Mouse (Mus musculus) lung, embryonic 14.5 days (tissue): ENCODE data around the gene Cfap20. TPM values are rescaled to one million over a fixed set of nuclear protein-coding genes. Genes with fewer than 3 reads are reported as not detected.
A peak's percentile ranks its signal among the peaks of the same experiment; 100 is the strongest.

ENCODE experiments used
- ATAC-seq: fragments of 200-750 bp; cut with Nextera tagmentation; 2 replicates; pipeline ENCODE4 v1.8.0; 2017; ENCODE audit warnings: mild to moderate bottlenecking, moderate TSS enrichment, moderate library complexity; ENCODE audit not compliant: insufficient read depth
- DNase-seq: peaks from one replicate; pipeline ENCODE4 v3.0.0-alpha.2; 2015
- H3K27ac ChIP-seq: fragments of 300-500 bp; sonication (generic); 2 replicates; pipeline ENCODE4 v1.5.1; 2014; ENCODE audit warnings: low read depth, mild to moderate bottlenecking, moderate library complexity
- H3K27me3 ChIP-seq: fragments of 300-500 bp; sonication (generic); 2 replicates; pipeline ENCODE4 v1.6.1; 2014; ENCODE audit warnings: low read length, control low read depth; ENCODE audit not compliant: insufficient read depth
- H3K36me3 ChIP-seq: fragments of 300-500 bp; sonication (generic); 2 replicates; pipeline ENCODE4 v1.6.1; 2014; ENCODE audit warnings: control low read depth; ENCODE audit not compliant: insufficient read depth
- H3K4me1 ChIP-seq: fragments of 300-500 bp; sonication (generic); 2 replicates; pipeline ENCODE4 v1.6.1; 2014; ENCODE audit warnings: antibody characterized with exemption, control low read depth; ENCODE audit not compliant: insufficient read depth
- H3K4me2 ChIP-seq: fragments of 300-500 bp; sonication (generic); 2 replicates; pipeline ENCODE4 v1.6.1; 2014; ENCODE audit warnings: mild to moderate bottlenecking
- H3K4me3 ChIP-seq: fragments of 300-500 bp; sonication (generic); 2 replicates; pipeline ENCODE4 v1.5.1; 2014; ENCODE audit warnings: low read depth, low read length
- H3K9ac ChIP-seq: fragments of 300-500 bp; sonication (generic); 2 replicates; pipeline ENCODE4 v1.6.1; 2014
- H3K9me3 ChIP-seq: fragments of 300-500 bp; sonication (generic); 2 replicates; pipeline ENCODE4 v1.6.1; 2016; ENCODE audit warnings: low read depth, low read length, control low read depth
- CTCF ChIP-seq: IDR thresholded peaks from 2 replicates; pipeline ENCODE4 v1.5.1; 2016; ENCODE audit warnings: antibody characterized with exemption, low read depth
- WGBS: fragments of 180-500 bp; shearing (Covaris S2); extraction: QIAGEN DNeasy Blood & Tissue Kit; methylation state at CpG from one replicate; pipeline ENCODE4 v1.1.7; 2014; 5-methylcytosine and 5-hydroxymethylcytosine counted together
- polyA plus RNA-seq: library from polyadenylated mRNA; unstranded; fragments of >200 nt; fragmentation: Nextera tagmentation; extraction: Ambion mirVana; gene quantifications from 2 replicates; pipeline ENCODE4 v1.2.1, GENCODE M21; 2014

Gene Cfap20
- polyA plus RNA-seq, 1 experiment from 2014 or later, result 162 TPM

DNA sequence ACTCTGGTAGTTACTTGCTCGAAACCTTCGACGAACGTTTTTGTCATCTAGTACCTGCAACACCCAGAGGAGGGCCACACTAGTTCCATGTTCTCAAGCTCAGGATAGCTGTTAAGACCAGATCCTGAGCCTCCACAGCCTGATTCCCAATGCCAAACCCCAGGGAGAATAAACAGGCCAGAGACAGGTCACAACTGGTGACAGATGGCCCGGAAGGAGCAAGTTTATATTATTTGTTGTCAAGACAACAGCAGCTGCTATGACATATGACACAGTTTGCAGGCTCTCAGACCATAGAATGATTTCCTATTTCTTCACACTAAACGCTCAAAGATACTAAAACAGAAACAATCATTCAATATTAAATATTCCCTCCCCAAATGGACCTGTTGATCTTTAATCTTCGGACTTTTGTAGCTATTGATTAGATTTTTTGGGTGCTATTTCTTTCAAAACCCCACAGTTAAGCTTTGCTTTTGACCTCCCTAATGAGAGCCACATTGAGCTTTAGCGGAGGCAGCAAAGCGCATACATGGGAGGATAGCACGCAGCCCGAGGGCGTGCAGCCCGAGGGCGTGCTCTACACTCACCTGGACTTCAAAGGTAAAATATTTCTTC lies 12.4 kb downstream of the Cfap20 start:
- TF ChIP-seq CTCF, result no peak
- no peak overlapping the region for H3K27ac ChIP-seq
- H3K9ac ChIP-seq, result no peak overlapping the region
- H3K9me3 ChIP-seq, result no peaks in the 10 kb centered on the region
- DNase-seq (peak; percentile 23), ATAC-seq (no peak)
- H3K36me3 ChIP-seq, result peaks cover 43% of the 10 kb centered on the region
- peaks cover 11% of the 10 kb centered on the region for H3K4me1 ChIP-seq
- H3K4me3 ChIP-seq, result no peak overlapping the region
- WGBS, result 90% methylated on average over 14 of the region's 14 CpGs
- no peaks in the 10 kb centered on the region for H3K27me3 ChIP-seq
- no peak overlapping the region for H3K4me2 ChIP-seq

DNA sequence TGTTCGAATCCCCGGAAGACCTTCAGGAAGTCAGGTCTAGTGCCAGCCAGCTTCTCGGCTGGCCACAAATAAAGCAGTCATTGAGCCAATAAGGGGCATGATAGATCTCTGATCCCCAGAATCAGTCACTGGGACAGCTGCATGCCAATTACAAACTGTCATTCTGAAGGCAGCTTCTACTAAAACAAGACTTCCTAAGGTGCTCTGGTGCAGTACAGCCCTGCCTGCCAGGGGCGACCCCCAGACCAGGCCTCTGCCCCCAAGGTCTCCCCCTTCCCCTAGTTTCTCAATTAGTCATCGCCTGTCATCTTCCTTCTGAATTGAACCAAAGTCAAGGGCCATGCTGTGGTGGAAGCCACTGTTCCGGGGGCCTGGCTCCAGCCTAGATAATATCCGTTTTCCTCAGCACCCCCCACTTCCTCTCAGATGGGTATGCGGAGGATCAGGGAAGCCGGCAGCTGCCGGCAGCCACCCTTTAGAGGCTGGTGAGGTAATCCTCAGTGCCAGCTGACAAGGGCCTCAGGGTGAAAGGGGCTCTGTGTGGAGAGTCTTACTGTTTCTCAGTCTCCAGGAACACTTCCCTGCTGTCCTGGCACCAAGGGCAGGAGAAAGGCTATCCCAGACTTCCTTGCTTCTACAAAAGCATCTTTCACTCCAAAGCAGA lies 23.2 kb downstream of the Cfap20 start:
- ATAC-seq (peak; percentile 56; the same call in 1 of the 2 replicates), DNase-seq (peak; percentile 57)
- Histone ChIP-seq H3K9me3 (no peaks in the 10 kb centered on the region), H3K27ac (peak overlapping the region; percentile 21; the same call in 1 of the 2 replicates), H3K36me3 (no peaks in the 10 kb centered on the region), H3K4me3 (no peak overlapping the region), H3K4me1 (no peaks in the 10 kb centered on the region), H3K27me3 (no peaks in the 10 kb centered on the region), H3K4me2 (no peak overlapping the region), H3K9ac (no peak overlapping the region)
- WGBS, result 35% methylated on average over 10 of the region's 10 CpGs
- no peak for TF ChIP-seq CTCF

- no peaks in the 10 kb centered on the region for H3K4me1 ChIP-seq
- WGBS, result 53% methylated on average over 5 of the region's 5 CpGs
- H3K36me3 ChIP-seq, result no peaks in the 10 kb centered on the region
- H3K4me2 ChIP-seq, result no peak overlapping the region
- DNase-seq (peak; percentile 38), ATAC-seq (peak; percentile 38; the same call in 1 of the 2 replicates)
- no peak for TF ChIP-seq CTCF
- no peaks in the 10 kb centered on the region for H3K27me3 ChIP-seq
- H3K9me3 ChIP-seq, result no peaks in the 10 kb centered on the region
- no peak overlapping the region for H3K27ac ChIP-seq
- no peak overlapping the region for H3K9ac ChIP-seq
- no peak overlapping the region for H3K4me3 ChIP-seq
These were observed 25.2 kb downstream of the Cfap20 start for GRCm38 (mm10) chr8:95409518-95409917.

- ATAC-seq (no peak), DNase-seq (no peak)
- H3K9ac ChIP-seq, result no peak overlapping the region
- no peak overlapping the region for H3K27ac ChIP-seq
- H3K36me3 ChIP-seq, result no peaks in the 10 kb centered on the region
- no peak overlapping the region for H3K4me3 ChIP-seq
- WGBS, result 69% methylated on average over 7 of the region's 7 CpGs
- no peaks in the 10 kb centered on the region for H3K4me1 ChIP-seq
- no peaks in the 10 kb centered on the region for H3K27me3 ChIP-seq
- TF ChIP-seq CTCF, result no peak
- no peaks in the 10 kb centered on the region for H3K9me3 ChIP-seq
- H3K4me2 ChIP-seq, result no peak overlapping the region
These were observed 33.6 kb downstream of the Cfap20 start for GRCm38 (mm10) chr8:95401091-95401490.

GRCm38 (mm10) chr8:95399131-95399530 lies 35.5 kb downstream of the Cfap20 start:
- H3K27ac ChIP-seq, result no peak overlapping the region
- 75% methylated on average over 9 of the region's 9 CpGs for WGBS
- DNase-seq, result no peak

DNA sequence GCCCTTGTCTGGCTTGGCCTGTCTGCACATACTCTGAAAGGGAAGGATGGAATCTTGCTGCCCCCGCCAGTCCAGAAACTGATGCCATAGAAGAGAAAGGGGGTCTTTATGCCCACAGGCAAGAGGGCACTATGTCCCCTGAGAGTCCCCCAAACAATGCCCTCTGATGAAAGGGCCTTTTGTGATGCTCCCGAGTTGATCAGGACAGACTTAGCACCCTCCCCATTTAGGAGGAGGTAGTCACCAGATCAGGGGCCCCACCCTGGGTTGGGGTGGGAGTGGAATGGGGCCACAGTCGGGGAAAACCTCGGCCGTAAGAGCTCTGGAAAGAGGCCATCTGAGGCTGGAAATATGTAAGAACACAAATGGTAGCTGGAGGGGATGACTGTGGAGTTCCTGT lies 37.5 kb downstream of the Cfap20 start:
- Histone ChIP-seq H3K4me2 (no peak overlapping the region), H3K4me1 (no peaks in the 10 kb centered on the region), H3K27ac (peak overlapping the region; percentile 48; the same call in 1 of the 2 replicates), H3K4me3 (no peak overlapping the region), H3K36me3 (no peaks in the 10 kb centered on the region), H3K9ac (no peak overlapping the region), H3K9me3 (no peaks in the 10 kb centered on the region), H3K27me3 (no peaks in the 10 kb centered on the region)
- no peak for ATAC-seq
- 40% methylated on average over 5 of the region's 5 CpGs for WGBS
- no peak for DNase-seq
- TF ChIP-seq CTCF, result no peak

More at GRCm38 (mm10) chr8:95399131-95399530, 35.5 kb downstream of the Cfap20 start:
- Histone ChIP-seq H3K4me2 (no peak overlapping the region), H3K9ac (no peak overlapping the region), H3K9me3 (no peaks in the 10 kb centered on the region), H3K4me3 (no peak overlapping the region), H3K27me3 (no peaks in the 10 kb centered on the region), H3K4me1 (no peaks in the 10 kb centered on the region), H3K36me3 (no peaks in the 10 kb centered on the region)
- no peak for ATAC-seq
- TF ChIP-seq CTCF, result no peak

DNA sequence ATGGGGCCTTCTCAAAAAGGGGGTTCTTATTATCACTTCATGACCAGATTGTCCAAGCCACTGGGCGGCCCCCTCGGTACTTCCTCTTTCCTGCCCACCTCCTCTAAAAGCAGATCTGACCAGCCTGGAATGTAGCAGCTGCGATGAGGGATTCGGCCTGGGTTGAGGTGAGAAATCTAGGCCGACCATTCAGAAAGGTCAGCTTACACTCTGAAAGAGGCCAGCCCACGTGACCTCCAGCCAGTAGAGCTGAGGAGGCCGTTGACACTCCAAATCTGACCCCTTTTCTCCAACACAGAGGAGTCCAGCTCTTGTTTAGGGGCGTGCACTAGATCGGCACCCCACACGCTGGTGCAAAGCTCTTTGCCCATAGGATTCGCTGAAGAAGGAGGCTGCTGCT lies 37.9 kb downstream of the Cfap20 start:
- no peak for TF ChIP-seq CTCF
- 47% methylated on average over 11 of the region's 11 CpGs for WGBS
- ATAC-seq (no peak), DNase-seq (no peak)
- H3K27ac ChIP-seq, result peak overlapping the region; percentile 48; the same call in 1 of the 2 replicates
- H3K4me3 ChIP-seq, result no peak overlapping the region
- H3K9ac ChIP-seq, result no peak overlapping the region
- no peaks in the 10 kb centered on the region for H3K27me3 ChIP-seq
- H3K4me1 ChIP-seq, result no peaks in the 10 kb centered on the region
- no peaks in the 10 kb centered on the region for H3K9me3 ChIP-seq
- no peaks in the 10 kb centered on the region for H3K36me3 ChIP-seq
- no peak overlapping the region for H3K4me2 ChIP-seq
